Mouse (Mus musculus) kidney, postnatal 0 days (tissue): ENCODE measurements around the gene Cep41. TPM values are rescaled to one million over a fixed set of nuclear protein-coding genes. Genes with fewer than 3 reads are reported as not detected.
A peak's percentile ranks its signal among the peaks of the same experiment; 100 is the strongest.

ENCODE experiments used
- ATAC-seq: fragments of 200-750 bp; cut with Nextera tagmentation; replicated peaks from 2 replicates; pipeline ENCODE4 v1.8.0; 2017; ENCODE audit warnings: low read depth, moderate number of reproducible peaks, moderate TSS enrichment, moderate library complexity; ENCODE audit not compliant: low FRiP score
- DNase-seq: peaks from one replicate; pipeline ENCODE4 v3.0.0-alpha.2; 2016; ENCODE audit warnings: low spot score
- H3K27ac ChIP-seq: fragments of 300-500 bp; sonication (generic); 2 replicates; pipeline ENCODE4 v1.5.1; 2014; ENCODE audit warnings: mild to moderate bottlenecking
- H3K27me3 ChIP-seq: fragments of 300-500 bp; sonication (generic); 2 replicates; pipeline ENCODE4 v1.6.1; 2014; ENCODE audit warnings: low read length, mixed read lengths; ENCODE audit not compliant: insufficient read depth
- H3K36me3 ChIP-seq: fragments of 300-500 bp; sonication (generic); 2 replicates; pipeline ENCODE4 v1.6.1; 2014; ENCODE audit warnings: low read length, mixed read lengths; ENCODE audit not compliant: insufficient read depth
- H3K4me1 ChIP-seq: fragments of 300-500 bp; sonication (generic); replicated peaks from 2 replicates; pipeline ENCODE4 v1.6.1; 2014; ENCODE audit warnings: antibody characterized with exemption, low read length, mixed read lengths; ENCODE audit not compliant: insufficient read depth
- H3K4me2 ChIP-seq: fragments of 300-500 bp; sonication (generic); 2 replicates; pipeline ENCODE4 v1.6.1; 2014; ENCODE audit warnings: mild to moderate bottlenecking, low read length, moderate library complexity, mixed read lengths
- H3K4me3 ChIP-seq: fragments of 300-500 bp; sonication (generic); replicated peaks from 2 replicates; pipeline ENCODE4 v1.5.1; 2014; ENCODE audit warnings: low read depth, low read length
- H3K9ac ChIP-seq: fragments of 300-500 bp; sonication (generic); 2 replicates; pipeline ENCODE4 v1.6.1; 2014; ENCODE audit warnings: low read depth, low read length
- H3K9me3 ChIP-seq: fragments of 300-500 bp; sonication (generic); replicated peaks from 2 replicates; pipeline ENCODE4 v1.6.1; 2016; ENCODE audit warnings: low read length, inconsistent platforms, mixed read lengths
- CTCF ChIP-seq: IDR thresholded peaks from 2 replicates; pipeline ENCODE4 v1.5.1; 2016; ENCODE audit warnings: antibody characterized with exemption, low read depth, mild to moderate bottlenecking, moderate library complexity
- WGBS: fragments of 180-500 bp; shearing (Covaris S2); extraction: QIAGEN DNeasy Blood & Tissue Kit; methylation state at CpG from one replicate; pipeline ENCODE4 v1.1.7; 2014; 5-methylcytosine and 5-hydroxymethylcytosine counted together
- polyA plus RNA-seq: library from polyadenylated mRNA; unstranded; fragments of >200 nt; fragmentation: Nextera tagmentation; extraction: Ambion mirVana; gene quantifications from 2 replicates; pipeline ENCODE4 v1.2.1, GENCODE M21; 2015

Gene Cep41
- polyA plus RNA-seq: 11.9 and 12.1 TPM in 2 replicates

DNA sequence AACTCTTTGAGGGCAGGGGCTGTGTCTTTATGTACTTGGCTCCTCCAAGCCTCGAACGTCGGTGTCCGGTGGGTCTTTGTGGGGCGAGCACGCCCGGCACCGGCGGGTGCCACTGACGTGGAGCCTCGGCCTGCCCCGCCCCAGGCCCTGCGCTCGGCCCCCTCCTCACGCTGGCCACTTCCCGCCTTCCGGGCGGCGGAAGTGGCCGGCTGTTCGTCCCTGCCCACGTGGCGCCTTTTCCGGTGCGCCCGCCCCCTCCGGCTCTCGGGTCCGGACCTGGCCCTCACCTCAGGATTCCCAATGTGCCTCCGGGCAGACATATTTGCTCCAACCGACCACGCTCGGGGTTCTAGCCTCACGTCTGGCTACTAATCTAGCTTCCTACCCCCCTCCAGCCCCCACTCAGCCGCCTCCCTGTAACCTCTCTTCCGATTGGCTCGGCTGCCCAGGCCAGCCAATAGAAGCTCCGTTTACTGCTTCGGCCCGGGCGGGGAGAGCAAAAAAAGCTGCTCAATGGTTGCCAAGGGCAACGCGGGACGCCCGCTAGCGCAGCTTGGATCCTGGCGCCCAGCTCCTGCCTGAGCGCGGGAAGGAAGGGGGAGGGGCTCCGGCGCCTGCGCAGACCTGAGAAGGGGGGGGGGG, at the start of gene Cep41:
TSS of gene Cep41 (minus strand) at position 400 of the 642 bp plus-strand sequence.
- no peaks in the 10 kb centered on the region for H3K36me3 ChIP-seq
- TF ChIP-seq CTCF: no peak
- peak within 1 kb of the TSS; percentile 51 for H3K4me3 ChIP-seq
- DNase-seq (peak; percentile 96), ATAC-seq (peak; percentile 98)
- peak within 1 kb of the TSS; percentile 55 for H3K9ac ChIP-seq
- under 1% methylated on average over 52 of the region's 52 CpGs for WGBS
- H3K4me2 ChIP-seq: peak within 1 kb of the TSS; percentile 60
- peaks cover 7% of the 10 kb centered on the region; the same call in 1 of the 2 replicates for H3K4me1 ChIP-seq
- peak within 1 kb of the TSS; percentile 81 for H3K27ac ChIP-seq
- no peaks in the 10 kb centered on the region for H3K9me3 ChIP-seq
- no peaks in the 10 kb centered on the region for H3K27me3 ChIP-seq

- ATAC-seq (no peak), DNase-seq (no peak)
- peaks cover 18% of the 10 kb centered on the region for H3K36me3 ChIP-seq
- peak overlapping the region; percentile 63 for H3K4me2 ChIP-seq
- WGBS: 55% methylated on average over 10 of the region's 10 CpGs
- no peaks in the 10 kb centered on the region for H3K4me1 ChIP-seq
- H3K9me3 ChIP-seq: peaks cover 24% of the 10 kb centered on the region
- H3K27me3 ChIP-seq: no peaks in the 10 kb centered on the region
- peak overlapping the region; percentile 40; the same call in 1 of the 2 replicates for H3K9ac ChIP-seq
- no peak for TF ChIP-seq CTCF
- no peak overlapping the region for H3K27ac ChIP-seq
- H3K4me3 ChIP-seq: peak overlapping the region; percentile 57
Observed at GRCm38 (mm10) chr6:30739177-30739747, 45.7 kb upstream of the Cep41 start.

DNA sequence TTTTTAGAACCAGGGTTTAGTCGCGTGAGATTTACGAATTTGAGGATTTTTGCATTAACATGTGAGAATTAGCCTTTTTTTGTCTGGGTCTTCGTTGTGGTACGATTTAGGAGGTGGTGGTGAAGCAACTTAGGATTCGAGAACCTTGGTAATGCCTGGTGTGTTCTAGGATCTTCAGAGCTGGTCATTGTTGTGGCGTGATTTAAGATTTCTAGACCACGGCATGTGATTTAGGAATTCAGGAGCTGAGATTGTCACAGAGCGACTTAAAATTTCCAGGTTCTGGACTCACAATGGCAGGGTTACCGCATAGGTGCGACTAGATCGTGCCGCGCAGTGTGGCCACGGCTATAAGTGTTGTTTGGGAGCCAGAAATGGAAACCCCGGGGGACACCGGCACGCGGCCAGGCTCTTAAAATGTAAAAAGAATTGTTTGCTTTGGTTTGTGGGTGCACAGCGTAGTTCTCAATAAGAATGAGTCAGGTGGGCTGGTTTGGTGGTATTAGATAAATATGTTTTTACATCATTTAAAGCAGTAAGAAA, 45.0 kb upstream of the Cep41 start:
- WGBS: 50% methylated on average over 20 of the region's 20 CpGs
- Histone ChIP-seq H3K4me3 (peak overlapping the region; percentile 57), H3K27me3 (no peaks in the 10 kb centered on the region), H3K9ac (peak overlapping the region; percentile 69), H3K4me1 (no peaks in the 10 kb centered on the region), H3K9me3 (peaks cover 24% of the 10 kb centered on the region), H3K36me3 (peaks cover 12% of the 10 kb centered on the region), H3K27ac (peak overlapping the region; percentile 71), H3K4me2 (peak overlapping the region; percentile 63)
- no peak for TF ChIP-seq CTCF
- DNase-seq: no peak
- no peak for ATAC-seq

- H3K27me3 ChIP-seq: no peaks in the 10 kb centered on the region
- 0 out of 2 replicates have a peak, but pooled peaks cover 5% of the 10 kb centered on the region for H3K36me3 ChIP-seq
- peak overlapping the region; percentile 63 for H3K4me2 ChIP-seq
- DNase-seq: peak; percentile 89
- peak overlapping the region; percentile 57 for H3K4me3 ChIP-seq
- ATAC-seq: peak; percentile 45
- peak overlapping the region; percentile 76 for H3K27ac ChIP-seq
- WGBS: 55% methylated on average over 63 of the region's 66 CpGs
- H3K9me3 ChIP-seq: peaks cover 24% of the 10 kb centered on the region
- TF ChIP-seq CTCF: peak; percentile 27; the same call in 1 of the 2 replicates
- H3K9ac ChIP-seq: peak overlapping the region; percentile 69
- 0 out of 2 replicates have a peak, but pooled peaks cover 4% of the 10 kb centered on the region for H3K4me1 ChIP-seq
Observed at GRCm38 (mm10) chr6:30737548-30738463, 44.3 kb upstream of the Cep41 start.

DNA sequence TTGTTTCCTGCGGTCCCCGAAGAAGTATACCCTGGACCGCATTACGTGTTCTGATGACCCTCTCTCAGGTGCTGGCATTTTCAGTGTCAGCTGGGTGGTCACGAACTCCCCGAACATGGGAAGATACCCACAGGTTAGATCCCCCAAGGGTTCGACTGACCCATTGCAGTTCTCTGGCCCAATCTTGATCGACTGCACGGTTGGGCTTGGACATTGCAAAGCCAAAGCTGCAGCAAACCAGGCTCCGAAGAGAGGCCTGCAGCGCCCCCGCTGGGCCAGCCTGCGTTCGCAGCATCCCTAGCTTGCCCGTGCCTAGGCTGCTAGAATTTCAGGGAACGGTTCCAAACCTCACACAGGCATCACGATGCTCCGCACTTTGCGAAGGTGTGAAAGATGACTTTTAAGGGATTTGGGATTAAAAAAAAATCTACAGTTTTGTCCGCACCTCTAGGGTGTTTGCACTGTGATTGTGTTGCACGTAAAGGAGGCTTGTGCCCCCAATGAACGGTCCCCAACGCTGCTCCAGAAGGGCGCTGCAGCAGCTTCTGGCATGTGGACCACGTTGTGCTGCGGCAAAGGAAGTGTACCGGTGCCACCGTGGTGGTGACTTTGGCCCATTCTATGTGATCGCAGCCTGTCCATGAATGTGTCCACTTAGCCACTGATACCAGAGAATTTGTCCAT, 43.5 kb upstream of the Cep41 start:
- peak; percentile 60 for ATAC-seq

More for the DNA sequence above, 43.5 kb upstream of the Cep41 start:
- Histone ChIP-seq H3K36me3 (no peaks in the 10 kb centered on the region), H3K4me3 (peak overlapping the region; percentile 57), H3K4me1 (0 out of 2 replicates have a peak, but pooled peaks cover 4% of the 10 kb centered on the region), H3K27ac (peak overlapping the region; percentile 81), H3K9ac (peak overlapping the region; percentile 18; the same call in 1 of the 2 replicates), H3K4me2 (peak overlapping the region; percentile 63), H3K27me3 (no peaks in the 10 kb centered on the region), H3K9me3 (peaks cover 24% of the 10 kb centered on the region)
- TF ChIP-seq CTCF: peak; percentile 78
- WGBS: 44% methylated on average over 29 of the region's 29 CpGs
- DNase-seq: peak; percentile 92
